Mouse (Mus musculus) midbrain, embryonic 13.5 days (tissue): ENCODE measurements around the gene AW146154. TPM values are rescaled to one million over a fixed set of nuclear protein-coding genes. Genes with fewer than 3 reads are reported as not detected.
A peak's percentile ranks its signal among the peaks of the same experiment; 100 is the strongest.
"Not testable (repeated sequence)": the region's sequence is repeated elsewhere in the genome, so short reads cannot be mapped to it uniquely, and the experiment has no call there.

ENCODE experiments used
- ATAC-seq: fragments of 200-750 bp; cut with Nextera tagmentation; 2 replicates; pipeline ENCODE4 v1.8.0; 2017; ENCODE audit warnings: mild to moderate bottlenecking, moderate TSS enrichment, moderate library complexity
- H3K27ac ChIP-seq: fragments of 300-500 bp; sonication (generic); 2 replicates; pipeline ENCODE4 v1.5.1; 2015; ENCODE audit warnings: inconsistent platforms, mild to moderate bottlenecking, moderate library complexity
- H3K27me3 ChIP-seq: fragments of 300-500 bp; sonication (generic); 2 replicates; pipeline ENCODE4 v1.6.1; 2015; ENCODE audit warnings: mild to moderate bottlenecking, inconsistent platforms
- H3K36me3 ChIP-seq: fragments of 300-500 bp; sonication (generic); 2 replicates; pipeline ENCODE4 v1.6.1; 2015; ENCODE audit warnings: mild to moderate bottlenecking, inconsistent platforms
- H3K4me1 ChIP-seq: fragments of 300-500 bp; sonication (generic); replicated peaks from 2 replicates; pipeline ENCODE4 v1.6.1; 2015; ENCODE audit warnings: inconsistent platforms
- H3K4me2 ChIP-seq: fragments of 300-500 bp; sonication (generic); replicated peaks from 2 replicates; pipeline ENCODE4 v1.6.1; 2015; ENCODE audit warnings: moderate library complexity, mild to moderate bottlenecking, inconsistent platforms
- H3K4me3 ChIP-seq: fragments of 300-500 bp; sonication (generic); replicated peaks from 2 replicates; pipeline ENCODE4 v1.5.1; 2015; ENCODE audit warnings: mild to moderate bottlenecking, inconsistent platforms
- H3K9ac ChIP-seq: fragments of 300-500 bp; sonication (generic); replicated peaks from 2 replicates; pipeline ENCODE4 v1.6.1; 2015; ENCODE audit warnings: mild to moderate bottlenecking, inconsistent platforms
- H3K9me3 ChIP-seq: fragments of 300-500 bp; sonication (generic); 2 replicates; pipeline ENCODE4 v1.6.1; 2016; ENCODE audit warnings: mild to moderate bottlenecking, inconsistent platforms
- WGBS: fragments of 180-500 bp; shearing (Covaris S2); methylation state at CpG from one replicate; pipeline ENCODE4 v1.1.7; 2015; 5-methylcytosine and 5-hydroxymethylcytosine counted together
- polyA plus RNA-seq: library from polyadenylated mRNA; unstranded; fragments of >200 nt; fragmentation: Nextera tagmentation; extraction: Ambion mirVana; gene quantifications from 2 replicates; pipeline ENCODE4 v1.2.1, GENCODE M21; 2015

The AW146154 gene
- polyA plus RNA-seq: 4.1 and 4.3 TPM in 2 replicates

- Histone ChIP-seq H3K9ac (peak within 1 kb of the TSS; percentile 56), H3K4me1 (peaks cover 3% of the 10 kb centered on the region; the same call in 1 of the 2 replicates), H3K27me3 (no peaks in the 10 kb centered on the region), H3K36me3 (peaks cover 11% of the 10 kb centered on the region; the same call in 1 of the 2 replicates), H3K4me2 (peak within 1 kb of the TSS; percentile 63), H3K27ac (no peak within 1 kb of the TSS), H3K4me3 (peak within 1 kb of the TSS; percentile 58), H3K9me3 (0 out of 2 replicates have a peak, but pooled peaks cover 8% of the 10 kb centered on the region)
- ATAC-seq: peak; percentile 99
- under 1% methylated on average over 18 of the region's 18 CpGs for WGBS
Measured at GRCm38 (mm10) chr7:41499389-41500049, at the start of gene AW146154, which contains the start of gene Gm20449. AW146154 (minus strand) TSS chr7:41499890. Gm20449 (minus strand) TSS chr7:41499417.

- no peak overlapping the region for H3K27ac ChIP-seq
- H3K4me1 ChIP-seq: no peaks in the 10 kb centered on the region
- H3K4me3 ChIP-seq: no peak overlapping the region
- ATAC-seq: no peak
- WGBS: 91% methylated on average over 3 of the region's 3 CpGs
- H3K9ac ChIP-seq: no peak overlapping the region
- H3K4me2 ChIP-seq: no peak overlapping the region
- no peaks in the 10 kb centered on the region for H3K36me3 ChIP-seq
- H3K9me3 ChIP-seq: peaks cover 12% of the 10 kb centered on the region
- H3K27me3 ChIP-seq: no peaks in the 10 kb centered on the region
Measured at GRCm38 (mm10) chr7:41512672-41513071, 13.0 kb upstream of the AW146154 start.

GRCm38 (mm10) chr7:41512207-41512606 is 12.5 kb upstream of the AW146154 start:
- no peaks in the 10 kb centered on the region for H3K27me3 ChIP-seq
- no peak for ATAC-seq
- no peak overlapping the region for H3K27ac ChIP-seq
- H3K4me3 ChIP-seq: no peak overlapping the region
- no peaks in the 10 kb centered on the region for H3K36me3 ChIP-seq
- no peaks in the 10 kb centered on the region for H3K4me1 ChIP-seq
- H3K9ac ChIP-seq: no peak overlapping the region
- H3K4me2 ChIP-seq: no peak overlapping the region
- WGBS: 36% methylated on average over 1 of the region's 1 CpGs
- H3K9me3 ChIP-seq: peaks cover 12% of the 10 kb centered on the region

GRCm38 (mm10) chr7:41502402-41502801 is 2.7 kb upstream of the AW146154 start:
- Histone ChIP-seq H3K27me3 (no peaks in the 10 kb centered on the region), H3K36me3 (no peaks in the 10 kb centered on the region), H3K9ac (no peak overlapping the region), H3K9me3 (0 out of 2 replicates have a peak, but pooled peaks cover 2% of the 10 kb centered on the region), H3K27ac (no peak overlapping the region), H3K4me3 (no peak overlapping the region), H3K4me2 (no peak overlapping the region), H3K4me1 (peaks cover 3% of the 10 kb centered on the region; the same call in 1 of the 2 replicates)
- ATAC-seq: no peak
- 43% methylated on average over 1 of the region's 1 CpGs for WGBS

GRCm38 (mm10) chr7:41500151-41500934 is 653 bp upstream of the AW146154 start:
- Histone ChIP-seq H3K36me3 (peaks cover 4% of the 10 kb centered on the region; the same call in 1 of the 2 replicates), H3K9me3 (0 out of 2 replicates have a peak, but pooled peaks cover 2% of the 10 kb centered on the region), H3K27ac (no peak overlapping the region), H3K4me3 (peak overlapping the region; percentile 58), H3K4me1 (peaks cover 3% of the 10 kb centered on the region; the same call in 1 of the 2 replicates), H3K4me2 (peak overlapping the region; percentile 63), H3K27me3 (no peaks in the 10 kb centered on the region), H3K9ac (no peak overlapping the region; the same call in 1 of the 2 replicates)
- ATAC-seq: peak; percentile 9; the same call in 1 of the 2 replicates
- 21% methylated on average over 22 of the region's 22 CpGs for whole genome bisulfite sequencing

GRCm38 (mm10) chr7:41499018-41499388 is 687 bp downstream of the AW146154 start:
- Histone ChIP-seq H3K9me3 (0 out of 2 replicates have a peak, but pooled peaks cover 13% of the 10 kb centered on the region), H3K4me2 (peak overlapping the region; percentile 63), H3K9ac (peak overlapping the region; percentile 23; the same call in 1 of the 2 replicates), H3K36me3 (peaks cover 14% of the 10 kb centered on the region; the same call in 1 of the 2 replicates), H3K4me3 (peak overlapping the region; percentile 58)
- not testable (repeated sequence) for H3K27ac ChIP-seq, ATAC-seq, H3K4me1 ChIP-seq, H3K27me3 ChIP-seq
- WGBS: 0% methylated on average over 6 of the region's 6 CpGs

GRCm38 (mm10) chr7:41498464-41498863 is 1.2 kb downstream of the AW146154 start:
- not testable (repeated sequence) for H3K4me1 ChIP-seq, H3K27ac ChIP-seq, H3K27me3 ChIP-seq, ATAC-seq, H3K9ac ChIP-seq
- peaks cover 14% of the 10 kb centered on the region; the same call in 1 of the 2 replicates for H3K36me3 ChIP-seq
- H3K9me3 ChIP-seq: 0 out of 2 replicates have a peak, but pooled peaks cover 14% of the 10 kb centered on the region
- peak overlapping the region; percentile 58; the same call in 1 of the 2 replicates for H3K4me3 ChIP-seq
- H3K4me2 ChIP-seq: peak overlapping the region; percentile 63
- 71% methylated on average over 3 of the region's 4 CpGs for WGBS

GRCm38 (mm10) chr7:41497871-41498270 is 1.8 kb downstream of the AW146154 start:
- no peak overlapping the region for H3K4me3 ChIP-seq
- no peaks in the 10 kb centered on the region for H3K27me3 ChIP-seq
- no peak for ATAC-seq
- 98% methylated on average over 2 of the region's 2 CpGs for WGBS
- no peak overlapping the region for H3K9ac ChIP-seq
- no peak overlapping the region for H3K27ac ChIP-seq
- 0 out of 2 replicates have a peak, but pooled peaks cover 14% of the 10 kb centered on the region for H3K9me3 ChIP-seq
- no peak overlapping the region for H3K4me2 ChIP-seq
- peaks cover 3% of the 10 kb centered on the region; the same call in 1 of the 2 replicates for H3K4me1 ChIP-seq
- peaks cover 14% of the 10 kb centered on the region; the same call in 1 of the 2 replicates for H3K36me3 ChIP-seq

GRCm38 (mm10) chr7:41451864-41452263 is 47.8 kb downstream of the AW146154 start:
- peak; percentile 69; the same call in 1 of the 2 replicates for ATAC-seq
- no peak overlapping the region for H3K27ac ChIP-seq

GRCm38 (mm10) chr7:41448596-41448995 is 51.1 kb downstream of the AW146154 start, which contains the start of gene Vmn2r57:
Vmn2r57 (minus strand) TSS chr7:41448696.
- H3K4me1 ChIP-seq, H3K27me3 ChIP-seq, H3K27ac ChIP-seq, ATAC-seq, H3K4me3 ChIP-seq, H3K9me3 ChIP-seq, H3K9ac ChIP-seq, H3K4me2 ChIP-seq, H3K36me3 ChIP-seq: not testable (repeated sequence)
- WGBS: 68% methylated on average over 1 of the region's 1 CpGs

More at GRCm38 (mm10) chr7:41451864-41452263, 47.8 kb downstream of the AW146154 start:
- 0 out of 2 replicates have a peak overlapping the region, but pooled peaks have one; percentile 3 for H3K4me3 ChIP-seq
- H3K4me2 ChIP-seq: peak overlapping the region; percentile 16; the same call in 1 of the 2 replicates
- H3K9me3 ChIP-seq: 0 out of 2 replicates have a peak, but pooled peaks cover 7% of the 10 kb centered on the region
- H3K4me1 ChIP-seq: no peaks in the 10 kb centered on the region
- H3K36me3 ChIP-seq: no peaks in the 10 kb centered on the region
- no peak overlapping the region for H3K9ac ChIP-seq
- WGBS: 11% methylated on average over 10 of the region's 10 CpGs
- H3K27me3 ChIP-seq: no peaks in the 10 kb centered on the region
